Mouse (Mus musculus) thymus, adult 2 months (tissue): ENCODE results near the gene Gmfg. TPM values are rescaled to one million over a fixed set of nuclear protein-coding genes. Genes with fewer than 3 reads are reported as not detected.

ENCODE experiments used
- DNase-seq: peaks from one replicate; pipeline ENCODE4 v3.0.0; 2021
- H3K27ac ChIP-seq: fragments of 200-500 bp; 2 replicates; pipeline ENCODE4 v1.5.1; 2012; ENCODE audit warnings: low read length, control low read depth; ENCODE audit not compliant: control insufficient read depth, insufficient read depth
- H3K27me3 ChIP-seq: fragments of 200-500 bp; 2 replicates; pipeline ENCODE4 v1.6.1; 2012; ENCODE audit warnings: mild to moderate bottlenecking, low read length, moderate library complexity, mixed read lengths; ENCODE audit not compliant: control insufficient read depth, insufficient read depth
- H3K36me3 ChIP-seq: fragments of 200-500 bp; 2 replicates; pipeline ENCODE4 v1.6.1; 2012; ENCODE audit warnings: mild to moderate bottlenecking, low read length, moderate library complexity; ENCODE audit not compliant: control insufficient read depth, insufficient read depth
- H3K4me1 ChIP-seq: fragments of 200-500 bp; replicated peaks from 2 replicates; pipeline ENCODE4 v1.6.1; 2012; ENCODE audit warnings: low read length; ENCODE audit not compliant: control insufficient read depth, insufficient read depth
- H3K4me3 ChIP-seq: fragments of 200-500 bp; 2 replicates; pipeline ENCODE4 v1.5.1; 2012; ENCODE audit warnings: mild to moderate bottlenecking, low read length, control low read depth, moderate library complexity; ENCODE audit not compliant: control insufficient read depth, insufficient read depth
- CTCF ChIP-seq: fragments of 200-500 bp; IDR thresholded peaks from 2 replicates; pipeline ENCODE4 v1.5.1; 2012; ENCODE audit warnings: mild to moderate bottlenecking, control low read depth, low read length, moderate library complexity, borderline replicate concordance; ENCODE audit not compliant: control insufficient read depth, poor library complexity, insufficient read depth; ENCODE audit errors: extremely low read depth
- POLR2A ChIP-seq: fragments of 200-500 bp; IDR thresholded peaks from 2 replicates; pipeline ENCODE4 v1.6.1; 2012; ENCODE audit warnings: mild to moderate bottlenecking, low read length, control low read depth, moderate library complexity; ENCODE audit not compliant: control insufficient read depth, poor library complexity, insufficient read depth; ENCODE audit errors: extremely low read depth
- WGBS: fragments of 180-500 bp; shearing (Covaris S2); methylation state at CpG from one replicate; pipeline ENCODE4 v1.1.7; 2018; 5-methylcytosine and 5-hydroxymethylcytosine counted together
- polyA plus RNA-seq: library from polyadenylated mRNA; depleted of rRNA; stranded (reverse); fragments of >200 nt; gene quantifications from 2 replicates; pipeline ENCODE4 v1.2.3, GENCODE M21; 2012

Gene Gmfg
- polyA plus RNA-seq, 1 experiment = 194 TPM

- Histone ChIP-seq H3K4me3 (peak overlapping the region; percentile 65), H3K27me3 (no peaks in the 10 kb centered on the region), H3K4me1 (peaks cover 15% of the 10 kb centered on the region), H3K36me3 (no peaks in the 10 kb centered on the region), H3K27ac (peak overlapping the region; percentile 77)
- TF ChIP-seq CTCF = peak; percentile 70; the same call in 1 of the 2 replicates
- TF ChIP-seq POLR2A = peak; percentile 63; the same call in 1 of the 2 replicates
- peak; percentile 100 for DNase-seq
- WGBS = 5% methylated on average over 64 of the region's 64 CpGs
Observed at GRCm38 (mm10) chr7:28436271-28436904, 859 bp upstream of the Gmfg start.

GRCm38 (mm10) chr7:28437964-28438363 lies 717 bp downstream of the Gmfg start:
- no peak for TF ChIP-seq CTCF
- peaks cover 24% of the 10 kb centered on the region for H3K4me1 ChIP-seq
- no peaks in the 10 kb centered on the region for H3K36me3 ChIP-seq
- no peak overlapping the region for H3K4me3 ChIP-seq
- H3K27me3 ChIP-seq = no peaks in the 10 kb centered on the region
- no peak for DNase-seq
- H3K27ac ChIP-seq = no peak overlapping the region

GRCm38 (mm10) chr7:28438771-28439170 lies 1.5 kb downstream of the Gmfg start:
- H3K4me3 ChIP-seq = no peak overlapping the region
- 19% methylated on average over 2 of the region's 2 CpGs for WGBS
- TF ChIP-seq POLR2A (no peak), CTCF (no peak)
- H3K4me1 ChIP-seq = peaks cover 24% of the 10 kb centered on the region
- no peaks in the 10 kb centered on the region for H3K27me3 ChIP-seq
- H3K36me3 ChIP-seq = no peaks in the 10 kb centered on the region
- DNase-seq = no peak
- H3K27ac ChIP-seq = peak overlapping the region; percentile 87

GRCm38 (mm10) chr7:28440739-28441138 lies 3.5 kb downstream of the Gmfg start:
- TF ChIP-seq CTCF (no peak), POLR2A (peak; percentile 91)
- Histone ChIP-seq H3K4me3 (peak overlapping the region; percentile 89), H3K36me3 (peaks cover 17% of the 10 kb centered on the region; the same call in 1 of the 2 replicates), H3K27me3 (no peaks in the 10 kb centered on the region), H3K4me1 (peaks cover 23% of the 10 kb centered on the region), H3K27ac (peak overlapping the region; percentile 97)
- peak; percentile 85 for DNase-seq
- WGBS = 0% methylated on average over 2 of the region's 2 CpGs

- peak overlapping the region; percentile 89 for H3K4me3 ChIP-seq
- 38% methylated on average over 14 of the region's 14 CpGs for WGBS
- no peaks in the 10 kb centered on the region for H3K27me3 ChIP-seq
- DNase-seq = no peak
- H3K4me1 ChIP-seq = peaks cover 23% of the 10 kb centered on the region
- H3K27ac ChIP-seq = peak overlapping the region; percentile 90
- H3K36me3 ChIP-seq = peaks cover 21% of the 10 kb centered on the region; the same call in 1 of the 2 replicates
- no peak for TF ChIP-seq CTCF
- TF ChIP-seq POLR2A = no peak
Observed at GRCm38 (mm10) chr7:28441776-28442485, 4.7 kb downstream of the Gmfg start.

- peaks cover 26% of the 10 kb centered on the region for H3K36me3 ChIP-seq
- 11% methylated on average over 4 of the region's 4 CpGs for WGBS
- TF ChIP-seq CTCF (no peak), POLR2A (no peak)
- H3K4me1 ChIP-seq = peaks cover 17% of the 10 kb centered on the region
- no peak overlapping the region for H3K4me3 ChIP-seq
- no peak overlapping the region for H3K27ac ChIP-seq
- no peaks in the 10 kb centered on the region for H3K27me3 ChIP-seq
- no peak for DNase-seq
Observed at GRCm38 (mm10) chr7:28442688-28443087, 5.4 kb downstream of the Gmfg start.

GRCm38 (mm10) chr7:28444344-28444974 lies 7.2 kb downstream of the Gmfg start:
- no peak overlapping the region for H3K4me3 ChIP-seq
- H3K27ac ChIP-seq = peak overlapping the region; percentile 15; the same call in 1 of the 2 replicates
- WGBS = 69% methylated on average over 13 of the region's 13 CpGs
- H3K27me3 ChIP-seq = no peaks in the 10 kb centered on the region
- no peak for DNase-seq
- peaks cover 13% of the 10 kb centered on the region for H3K4me1 ChIP-seq
- peaks cover 27% of the 10 kb centered on the region for H3K36me3 ChIP-seq
- TF ChIP-seq CTCF (no peak), POLR2A (no peak)
